Mouse (Mus musculus): ENCODE results near the gene Itsn1.
A peak's percentile ranks its signal among the peaks of the same experiment; 100 is the strongest.

The Itsn1 gene

DNA sequence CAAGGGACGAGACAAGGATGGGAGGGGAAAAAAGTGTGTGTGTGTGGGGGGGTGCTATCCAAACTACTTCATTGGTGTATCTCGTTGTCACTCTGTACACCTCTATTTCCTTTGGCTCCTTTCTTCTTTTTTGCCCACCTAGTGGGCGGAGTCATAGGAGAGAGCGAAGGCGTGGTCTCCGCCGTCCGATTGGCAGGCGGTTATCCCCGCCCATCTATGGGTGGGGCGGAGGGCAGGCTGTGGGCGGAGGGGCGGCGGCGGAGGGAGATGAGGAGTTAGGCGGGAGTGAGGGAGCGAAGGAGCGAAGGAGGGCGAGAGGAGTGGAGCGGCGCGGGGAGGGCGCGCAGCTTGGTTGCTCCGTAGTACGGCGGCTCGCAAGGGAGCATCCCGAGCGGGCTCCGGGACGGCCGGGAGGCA is at the start of gene Itsn1:
Gene Itsn1 (plus strand): TSS at position 216 of the 417 bp plus-strand sequence.
- DNase-seq (ENCODE audit: low spot score), result peak; percentile 99

DNA sequence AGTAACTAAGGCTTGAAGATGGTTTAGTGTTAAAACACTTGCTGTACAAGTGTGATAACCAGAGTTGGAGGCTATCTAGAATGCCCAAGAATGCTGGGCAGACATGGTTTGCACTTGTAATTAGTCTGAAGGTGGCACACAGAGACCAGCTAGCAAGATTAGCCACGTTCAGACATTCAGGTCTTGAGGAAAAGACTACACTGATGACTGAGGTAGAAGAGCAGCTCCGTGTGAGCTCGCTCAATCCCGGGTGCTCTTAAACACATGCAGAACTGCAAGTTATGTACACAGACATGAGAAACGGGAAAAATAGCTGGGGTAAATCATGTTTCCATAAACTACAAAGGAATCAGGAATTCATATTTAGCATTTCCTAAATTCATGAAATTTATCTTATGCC is 48.4 kb upstream of the Itsn1 start:
- no peak for DNase-seq (ENCODE audit: low spot score)

DNA sequence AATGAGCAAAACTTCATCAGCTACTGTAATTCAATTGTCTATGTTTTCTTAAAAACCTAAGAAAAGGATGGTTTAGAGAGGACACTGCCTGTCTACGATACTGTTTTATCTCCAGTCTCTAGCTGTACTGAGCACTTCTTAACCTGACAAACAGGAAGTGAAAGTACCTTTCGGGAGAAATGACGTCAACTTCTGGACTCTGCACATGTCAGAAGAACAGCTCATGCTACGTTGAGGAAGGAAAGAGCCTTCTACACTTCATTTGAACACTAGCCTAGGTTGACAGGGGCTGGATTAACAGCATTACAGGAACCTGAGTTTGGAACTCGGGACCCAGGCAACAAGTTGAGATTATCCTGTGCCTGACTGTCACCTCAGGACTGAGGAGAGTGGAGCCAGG is 43.6 kb upstream of the Itsn1 start:
- no peak for DNase-seq (ENCODE audit: low spot score)

DNA sequence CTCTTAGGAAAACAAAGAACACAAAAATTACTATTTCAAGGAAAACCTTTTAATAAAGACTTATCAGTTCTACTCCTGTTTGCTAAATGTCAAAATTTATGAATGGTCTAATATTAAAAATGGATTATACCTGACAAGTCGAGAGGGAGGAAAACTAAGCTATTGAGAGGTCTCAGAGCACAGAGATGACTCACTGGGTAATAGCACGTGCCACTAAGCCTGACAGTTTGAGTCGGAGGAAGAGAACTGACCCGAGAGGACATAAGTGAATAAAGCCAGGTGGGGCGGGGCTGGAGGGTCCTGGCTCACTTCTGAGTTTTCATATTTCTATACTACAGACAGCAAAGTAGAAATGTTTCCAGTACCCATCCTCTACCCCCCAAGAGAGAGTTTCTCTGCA is 42.7 kb upstream of the Itsn1 start:
- no peak for DNase-seq (ENCODE audit: low spot score)

DNA sequence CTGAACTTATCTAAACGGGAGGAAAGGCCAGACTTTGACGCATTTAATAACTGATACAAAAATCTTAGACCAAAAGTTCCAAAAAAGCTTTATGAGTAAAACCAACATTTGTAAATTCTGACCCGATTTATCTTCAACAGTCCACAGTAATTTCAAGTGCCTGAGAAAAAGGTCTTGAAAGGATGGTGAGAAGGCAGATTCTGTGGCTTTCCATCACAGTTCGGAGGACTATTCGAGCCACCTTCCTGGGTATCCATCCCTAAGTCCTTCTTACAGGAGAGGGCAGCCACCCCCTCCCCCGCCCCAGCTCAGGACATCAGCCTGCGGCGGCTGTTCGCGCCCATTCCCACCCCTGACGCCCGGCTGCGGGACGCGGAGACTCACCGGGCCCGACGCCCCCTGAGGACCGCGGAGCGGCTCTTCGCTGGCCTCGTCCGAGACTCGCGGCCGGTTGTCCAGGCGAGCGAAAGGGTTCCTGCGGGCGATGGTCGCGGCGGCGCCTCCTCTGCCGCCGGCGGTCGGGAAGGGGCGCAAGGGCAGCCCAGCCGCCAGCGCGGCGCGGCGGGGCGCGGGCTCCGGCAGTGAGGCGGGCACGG is 41.0 kb upstream of the Itsn1 start:
- no peak for DNase-seq (ENCODE audit: low spot score)

DNA sequence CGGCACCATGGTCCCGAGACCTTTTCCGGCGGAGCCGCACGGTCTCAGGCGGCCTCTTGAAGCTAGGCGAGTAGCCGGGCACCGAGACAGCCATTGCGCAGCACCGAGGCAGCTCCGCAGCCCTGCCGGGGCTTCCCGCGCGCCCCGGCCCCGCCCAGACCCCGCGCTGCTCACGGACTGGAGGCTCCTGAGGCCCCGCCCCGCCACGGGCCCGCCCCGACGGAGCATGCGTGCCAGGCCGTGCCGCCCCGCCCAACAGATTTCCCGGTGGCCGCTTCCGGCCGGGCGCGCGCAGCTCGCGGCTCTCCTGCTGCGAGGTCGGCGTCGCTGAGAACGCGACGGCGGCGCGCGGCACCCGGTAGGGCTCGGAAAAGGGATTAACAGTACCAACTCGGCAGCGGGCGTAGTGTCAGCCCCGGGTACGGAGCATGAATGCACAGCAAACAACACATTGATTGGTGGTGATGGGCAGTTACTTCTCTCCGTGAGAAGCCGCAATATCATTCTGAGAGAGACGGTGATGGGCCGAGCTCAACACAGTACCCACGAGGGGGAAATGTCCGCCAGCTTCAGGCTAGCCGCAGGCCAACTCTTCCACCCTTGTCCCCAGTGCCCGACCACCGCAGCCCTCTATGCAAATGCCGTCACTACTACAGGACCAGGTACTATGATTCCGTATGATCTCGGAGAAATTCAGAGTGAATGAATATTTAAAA is 40.3 kb upstream of the Itsn1 start, which contains the start of gene Donson:
Gene Donson (minus strand): TSS at position 152 of the 716 bp plus-strand sequence.
- DNase-seq (ENCODE audit: low spot score), result peak; percentile 98

DNA sequence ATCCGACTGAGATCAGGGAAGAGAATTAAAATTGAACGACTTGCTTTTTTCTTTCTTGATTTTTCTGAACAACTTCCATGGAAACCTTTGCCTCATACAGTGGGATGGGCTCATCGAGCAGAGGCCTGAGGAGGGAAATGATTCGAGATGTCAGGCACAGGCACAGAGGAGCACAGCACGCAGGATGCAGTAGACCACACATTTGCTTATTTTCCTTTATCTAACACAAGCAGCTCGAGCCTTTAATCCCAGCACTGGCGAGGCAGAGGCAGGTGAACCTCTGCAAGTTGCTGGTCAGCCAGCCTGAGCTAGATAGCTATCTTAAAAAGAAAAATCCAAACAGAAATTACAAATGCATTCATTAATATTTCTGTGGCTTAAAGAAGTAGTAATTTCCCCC is 39.3 kb upstream of the Itsn1 start:
- no peak for DNase-seq (ENCODE audit: low spot score)

DNA sequence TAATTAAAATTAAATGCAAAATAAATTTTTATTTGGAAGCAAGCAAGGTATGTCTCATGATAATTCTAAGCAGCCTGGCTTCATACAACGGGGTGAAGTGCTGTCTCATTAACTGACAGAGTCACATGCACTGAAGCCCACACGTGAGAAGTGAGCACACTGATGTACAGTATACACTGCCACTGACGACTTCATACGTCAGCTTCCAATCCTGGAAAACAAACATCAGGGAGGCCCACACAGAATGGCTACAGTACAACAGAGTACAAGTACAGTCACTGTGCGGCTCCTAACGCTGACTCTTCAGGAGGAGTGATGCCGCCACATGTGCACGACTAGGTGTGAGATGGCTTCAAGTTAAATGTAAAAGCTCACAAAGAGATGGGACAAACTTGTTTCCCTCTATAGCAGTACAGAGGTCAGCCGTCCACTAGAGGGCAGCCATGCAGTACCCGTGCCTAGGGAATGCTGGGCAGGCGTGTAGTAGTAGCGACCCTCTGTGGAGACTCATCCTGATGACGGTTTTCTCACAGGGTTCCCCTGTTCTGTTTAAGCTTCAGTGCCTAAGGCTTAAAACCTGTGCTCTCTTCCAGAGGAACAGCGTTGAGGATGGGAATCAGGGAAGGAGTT is 34.5 kb upstream of the Itsn1 start:
- DNase-seq (ENCODE audit: low spot score), result peak; percentile 88

DNA sequence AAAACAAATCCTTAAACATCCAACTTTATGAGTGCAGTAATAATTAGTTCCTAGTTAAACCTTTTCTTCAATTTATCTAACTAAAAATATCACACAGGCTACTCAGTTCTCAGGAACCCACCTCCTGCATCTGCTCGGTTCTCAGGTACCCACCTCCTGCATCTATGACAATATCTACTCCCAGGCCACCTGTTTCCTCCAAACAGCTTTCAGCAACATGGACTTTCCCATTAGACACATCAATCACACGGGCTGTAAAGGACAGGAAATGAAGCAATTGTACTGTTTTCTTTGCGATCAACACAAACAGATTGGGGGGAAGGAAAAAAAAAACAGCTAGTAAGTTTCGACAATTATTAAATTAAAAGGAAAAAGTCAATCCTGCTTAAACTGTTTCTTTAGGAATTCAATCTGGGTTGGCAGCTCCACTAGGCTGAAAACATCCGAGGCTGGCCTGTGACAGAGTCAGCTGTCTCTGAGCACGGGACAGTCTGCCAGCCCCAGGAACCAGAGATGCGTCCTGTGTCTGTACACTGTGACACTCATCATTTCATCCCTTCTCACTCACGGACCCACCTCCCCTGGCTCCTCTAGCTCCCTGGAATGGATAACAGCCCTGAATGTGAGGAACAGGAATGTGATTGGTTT is 33.8 kb upstream of the Itsn1 start:
- DNase-seq (ENCODE audit: low spot score), result no peak

DNA sequence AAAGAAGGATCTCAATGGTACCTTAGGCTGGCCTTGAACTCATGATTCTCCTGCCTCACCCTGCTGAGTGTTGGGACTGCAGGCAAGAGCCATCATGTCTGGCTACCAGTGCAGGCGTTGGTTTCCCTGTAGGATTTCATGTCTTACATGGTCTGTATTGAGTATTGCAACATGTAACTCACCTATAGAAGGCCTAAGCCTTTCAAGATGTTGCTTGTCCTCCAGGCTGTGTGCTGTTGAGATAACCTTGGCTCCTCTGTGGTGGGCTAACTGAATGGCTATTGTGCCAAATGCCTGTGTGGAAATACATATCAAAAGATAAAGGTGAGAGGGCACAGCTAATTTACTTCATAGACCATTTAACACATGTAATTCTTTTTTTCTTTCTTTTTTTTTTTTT is 30.1 kb upstream of the Itsn1 start:
- no peak for DNase-seq (ENCODE audit: low spot score)

DNA sequence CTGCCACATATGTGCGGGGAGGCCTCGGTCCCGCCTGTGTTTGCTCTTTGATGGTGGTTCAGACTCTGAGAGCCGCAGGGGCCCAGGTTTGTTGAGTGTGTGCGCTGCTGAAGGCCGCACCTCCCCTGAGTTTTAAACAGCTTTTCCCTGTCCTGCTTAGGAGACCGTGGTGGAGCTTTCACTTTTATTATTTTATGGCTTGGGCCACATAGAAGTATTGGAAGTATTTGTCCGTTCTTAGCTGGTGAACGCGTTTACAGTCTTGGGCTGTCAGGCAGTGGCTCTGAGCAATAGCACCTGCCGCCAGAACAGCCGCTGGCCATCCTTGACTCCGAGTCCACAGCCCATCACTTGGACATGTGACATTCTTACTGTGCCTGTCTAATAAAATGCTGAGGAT is 27.2 kb upstream of the Itsn1 start:
- DNase-seq (ENCODE audit: low spot score), result no peak

DNA sequence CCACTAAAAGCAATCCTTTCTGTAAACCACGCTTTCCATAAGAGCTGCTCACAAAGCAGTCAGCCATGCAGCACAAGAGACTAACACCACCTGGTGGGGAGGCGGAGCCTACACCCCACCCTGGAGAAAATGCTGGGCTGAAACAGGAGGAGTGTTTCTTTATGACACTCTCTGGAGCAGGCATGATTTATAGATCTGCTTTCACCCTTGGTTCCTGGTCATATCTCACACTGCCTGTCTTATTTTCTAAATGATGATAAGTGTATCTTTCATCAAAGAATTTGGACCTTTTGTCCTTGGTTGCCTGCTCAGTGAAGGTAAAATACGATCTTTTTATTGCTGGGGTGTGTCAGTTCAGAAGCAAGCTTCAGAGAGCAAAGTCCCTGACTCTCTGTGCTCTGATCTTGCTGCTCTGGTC is 26.3 kb upstream of the Itsn1 start:
- no peak for DNase-seq (ENCODE audit: low spot score)

DNA sequence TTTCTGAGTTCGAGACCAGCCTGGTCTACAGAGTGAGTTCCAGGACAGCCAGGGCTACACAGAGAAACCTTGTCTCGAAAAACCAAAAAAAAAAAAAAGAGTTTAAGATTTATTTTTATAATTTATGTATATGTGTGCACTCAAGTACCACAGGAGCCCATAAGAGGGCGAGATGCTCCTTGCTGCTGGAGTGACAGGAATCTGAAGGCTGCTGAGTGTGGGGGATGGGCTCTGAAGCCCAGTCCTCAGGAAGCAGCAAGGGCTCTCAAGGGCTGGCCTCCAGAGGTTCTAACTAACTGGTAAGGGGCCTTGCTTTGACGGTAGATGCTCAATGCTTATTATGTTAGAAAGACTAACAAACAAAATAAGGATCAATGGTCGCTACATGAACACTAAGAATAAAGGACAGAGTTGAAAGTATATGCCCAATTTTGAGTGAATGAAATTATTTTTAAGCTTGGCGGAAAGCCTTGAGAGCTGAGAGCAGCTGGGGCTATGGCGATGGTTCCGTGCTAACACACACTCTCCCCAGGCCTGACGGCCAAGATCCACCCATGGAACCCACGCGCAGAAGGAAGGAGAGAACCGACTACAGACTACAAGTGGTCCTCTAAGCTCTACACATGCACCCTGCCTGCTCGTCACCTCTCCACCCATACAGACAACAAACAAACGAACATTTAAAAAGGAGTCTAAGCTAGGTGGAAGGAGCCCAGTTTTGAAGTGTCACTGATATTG is 24.3 kb upstream of the Itsn1 start:
- DNase-seq (ENCODE audit: low spot score), result no peak

DNA sequence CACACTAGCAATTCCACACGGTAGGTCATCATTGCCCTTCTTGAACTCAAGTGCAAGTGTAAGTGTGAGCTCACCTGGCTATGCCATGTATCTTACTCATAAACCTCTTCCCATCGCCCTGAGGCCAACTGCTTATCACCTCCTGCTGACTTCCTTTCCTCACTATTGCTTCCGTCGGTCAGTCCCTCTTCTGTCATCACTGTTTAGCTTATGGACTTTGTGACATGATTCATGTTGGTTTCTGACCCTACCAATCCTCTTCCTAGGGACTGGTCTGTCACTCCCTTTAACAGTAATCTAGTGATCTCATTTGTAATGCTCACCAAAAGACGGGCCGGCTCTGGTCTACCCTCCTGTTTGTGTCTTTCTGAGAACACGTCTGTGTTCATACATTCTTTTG is 18.8 kb upstream of the Itsn1 start:
- no peak for DNase-seq (ENCODE audit: low spot score)

DNA sequence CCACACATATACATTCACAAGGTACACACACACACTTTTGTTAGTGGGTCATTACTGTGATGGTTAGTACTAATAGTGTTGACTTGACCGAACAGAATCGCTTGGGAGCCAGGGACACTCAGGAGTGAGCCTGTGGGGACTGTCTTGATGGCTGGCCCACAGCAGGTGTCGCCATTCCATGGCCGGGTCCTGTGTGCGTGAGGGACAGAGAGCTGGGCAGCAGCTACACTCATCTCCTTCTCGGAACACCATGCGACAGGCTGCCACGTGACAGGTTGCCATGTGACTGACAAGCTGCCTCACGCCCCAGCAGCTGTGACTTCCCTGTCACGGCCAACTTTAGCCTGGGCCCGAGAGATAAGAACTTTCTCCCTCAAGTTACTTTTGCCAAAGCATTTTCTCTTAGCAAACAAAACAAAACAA is 12.1 kb upstream of the Itsn1 start:
- DNase-seq (ENCODE audit: low spot score), result no peak

DNA sequence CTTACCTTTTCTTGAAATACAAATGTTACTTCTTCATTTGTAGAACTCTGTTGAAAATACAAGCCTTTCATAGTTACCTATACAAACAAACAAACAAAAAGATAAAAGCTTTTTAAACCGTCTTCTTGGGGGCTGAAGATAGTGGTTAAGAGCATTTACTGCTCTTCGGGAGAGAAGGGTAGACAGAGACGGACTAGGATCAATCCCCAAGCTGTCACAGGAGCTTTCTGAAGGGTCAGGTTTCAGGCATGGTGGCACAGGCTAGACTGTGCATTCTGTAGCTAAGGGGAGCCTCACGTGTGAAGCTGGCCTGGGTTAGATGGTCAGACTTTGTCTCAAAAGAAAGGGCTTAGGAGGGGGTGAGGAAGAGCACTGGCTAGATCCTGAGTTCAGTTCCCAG is 11.7 kb upstream of the Itsn1 start:
- no peak for DNase-seq (ENCODE audit: low spot score)

DNA sequence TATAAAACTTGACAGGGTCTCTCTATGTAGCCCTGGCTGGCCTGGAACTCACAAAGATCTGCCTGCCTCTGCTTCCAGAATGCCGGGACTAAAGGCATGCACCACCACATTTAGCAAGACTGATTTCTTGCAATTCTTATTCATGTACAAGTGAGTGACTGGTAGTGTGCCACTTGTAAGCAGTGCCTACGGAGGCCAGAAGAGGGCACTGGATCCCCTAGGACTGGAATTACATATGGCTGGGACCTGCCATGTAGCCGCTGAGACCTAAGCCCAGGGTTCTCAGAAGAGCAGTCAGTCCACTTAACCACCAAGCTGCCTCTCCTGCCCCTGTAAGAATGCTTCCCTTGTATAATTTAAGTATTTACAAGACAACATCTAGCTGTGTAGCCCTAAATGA is 4.8 kb upstream of the Itsn1 start:
- DNase-seq (ENCODE audit: low spot score), result peak; percentile 74

DNA sequence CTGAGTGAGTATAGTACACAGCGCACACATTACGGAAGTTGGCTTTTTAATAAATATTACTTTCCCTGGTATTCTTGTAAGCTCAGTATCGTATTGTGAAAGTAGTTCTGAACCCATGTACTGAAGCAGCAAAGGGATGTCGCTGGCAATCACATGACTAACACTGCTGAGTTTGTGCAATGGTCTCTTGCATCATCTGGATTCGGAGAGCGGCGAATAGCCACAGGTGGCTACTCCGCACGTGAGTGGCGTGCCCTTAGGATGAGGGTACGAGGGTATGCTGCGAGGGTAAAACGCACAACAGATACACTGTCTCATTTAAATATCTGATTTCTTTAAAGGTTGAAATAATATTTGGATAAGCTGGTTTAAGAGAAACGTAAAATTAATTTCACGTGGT is 1.6 kb upstream of the Itsn1 start:
- no peak for DNase-seq (ENCODE audit: low spot score)

DNA sequence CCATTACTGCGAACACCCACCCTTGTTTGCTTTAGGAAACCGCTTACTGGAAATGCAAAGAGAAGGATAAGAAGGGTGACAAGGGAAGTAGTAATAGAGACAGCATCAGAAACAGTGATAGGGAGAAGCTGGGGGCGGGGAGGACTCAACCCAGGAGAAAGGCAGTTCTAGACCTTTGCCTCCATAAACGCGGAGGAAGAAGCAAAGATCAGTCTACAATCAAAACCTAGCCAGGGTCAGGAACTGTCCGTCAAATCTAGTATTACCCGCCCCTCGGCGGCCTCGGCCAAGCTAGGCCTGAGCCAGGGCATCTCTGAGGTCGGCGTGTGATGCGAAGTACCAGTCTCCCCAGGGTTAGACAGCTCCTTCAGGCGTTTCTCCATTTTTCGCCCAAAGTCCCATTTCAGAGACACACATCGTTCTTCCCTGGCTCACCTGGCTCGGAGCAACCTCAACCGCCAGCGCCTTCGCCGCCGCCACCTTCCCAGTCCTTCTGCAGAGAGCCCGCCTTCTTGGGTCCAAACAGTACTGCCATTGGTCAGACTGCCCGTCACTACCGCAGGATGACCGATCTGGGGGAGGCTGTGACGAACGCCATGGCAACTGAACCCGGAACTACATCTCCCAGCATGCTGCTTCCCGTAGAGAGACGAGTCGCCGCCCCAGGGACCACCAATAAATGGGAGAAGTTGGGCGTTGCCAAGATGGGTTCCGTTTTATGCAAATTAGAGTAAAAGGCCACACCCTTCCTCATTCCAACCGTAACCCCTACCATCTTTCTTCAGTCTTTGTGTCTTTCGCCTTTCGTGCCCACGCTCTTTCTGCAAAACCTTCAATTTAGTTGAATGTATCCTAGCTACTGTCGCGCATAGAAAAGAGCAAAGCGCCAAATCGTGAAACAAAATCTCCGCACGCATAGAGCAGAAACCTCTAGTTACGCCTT is 687 bp upstream of the Itsn1 start, which contains the start of gene Cryzl1:
Gene Cryzl1 (minus strand): TSS at position 853 of the 943 bp plus-strand sequence.
- peak; percentile 95 for DNase-seq (ENCODE audit: low spot score)

DNA sequence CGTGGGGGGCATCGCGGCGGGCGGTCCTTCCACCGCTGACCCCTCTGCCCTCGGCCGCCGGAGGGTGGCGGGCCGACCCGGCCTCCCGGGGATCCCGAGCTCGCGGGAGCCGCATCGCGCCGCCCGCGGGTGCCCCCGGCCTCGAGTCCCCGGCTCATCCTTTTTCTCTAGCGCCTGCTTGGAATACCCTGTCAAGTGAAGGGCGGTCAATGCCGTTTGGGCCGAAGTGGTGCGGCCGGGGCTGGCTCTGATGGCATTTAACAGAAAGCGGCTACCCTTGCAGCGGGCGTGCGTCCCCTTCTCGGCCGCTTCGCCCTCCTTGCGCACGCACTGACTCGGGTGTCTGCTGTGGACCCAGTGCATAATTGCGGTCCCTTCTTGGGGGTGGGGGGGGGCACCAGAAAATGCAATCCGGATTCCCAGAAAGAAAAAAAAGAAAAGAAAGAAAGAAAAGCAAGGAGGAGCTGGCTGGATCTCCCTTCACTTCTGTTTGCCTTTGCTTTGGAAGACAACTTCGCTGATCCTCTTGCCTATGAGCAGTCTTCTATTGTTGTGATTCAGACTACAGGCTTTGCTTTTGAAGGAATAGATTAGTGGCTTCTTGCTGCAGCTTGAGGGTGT is 850 bp downstream of the Itsn1 start:
- peak; percentile 71 for DNase-seq (ENCODE audit: low spot score)

DNA sequence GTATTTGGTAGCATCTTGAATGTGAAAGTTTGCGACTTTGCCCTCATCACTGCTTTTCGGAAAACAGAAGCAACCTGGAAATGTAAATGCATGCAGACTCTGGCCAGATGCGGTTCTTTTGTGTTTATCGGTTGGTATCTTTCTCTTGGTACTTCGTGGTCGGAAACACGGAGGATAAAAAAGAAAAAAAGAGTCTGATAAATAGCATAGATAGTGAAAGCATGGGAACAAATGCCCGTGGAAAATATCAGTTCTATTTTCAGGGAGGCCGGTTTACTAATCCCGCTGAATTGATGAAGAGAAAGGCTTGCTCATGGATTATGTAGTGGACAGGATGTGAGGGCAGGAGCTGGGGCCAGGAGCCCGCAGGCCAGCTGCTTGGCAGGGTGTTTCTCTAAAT is 1.4 kb downstream of the Itsn1 start:
- no peak for DNase-seq (ENCODE audit: low spot score)
